Mouse (Mus musculus) neural tube, embryonic 11.5 days (tissue): ENCODE measurements around the gene Runx3. TPM values are rescaled to one million over a fixed set of nuclear protein-coding genes. Genes with fewer than 3 reads are reported as not detected.

Source experiments
- ATAC-seq: fragments of 200-750 bp; cut with Nextera tagmentation; 2 replicates; pipeline ENCODE4 v1.8.0; 2017; ENCODE audit warnings: moderate number of reproducible peaks, mild to moderate bottlenecking, moderate TSS enrichment, moderate library complexity; ENCODE audit not compliant: insufficient read depth, low FRiP score, low TSS enrichment
- DNase-seq: peaks from one replicate; pipeline ENCODE4 v3.0.0-alpha.2; 2015; ENCODE audit warnings: low spot score
- H3K27ac ChIP-seq: fragments of 300-500 bp; sonication (generic); 2 replicates; pipeline ENCODE4 v1.5.1; 2014; ENCODE audit warnings: low read depth, mild to moderate bottlenecking, low read length
- H3K27me3 ChIP-seq: fragments of 300-500 bp; sonication (generic); 2 replicates; pipeline ENCODE4 v1.6.1; 2014; ENCODE audit warnings: mild to moderate bottlenecking, low read length, mixed read lengths; ENCODE audit not compliant: control insufficient read depth, insufficient read depth
- H3K36me3 ChIP-seq: fragments of 300-500 bp; sonication (generic); 2 replicates; pipeline ENCODE4 v1.6.1; 2014; ENCODE audit warnings: mild to moderate bottlenecking, low read length, moderate library complexity, mixed read lengths; ENCODE audit not compliant: control insufficient read depth, insufficient read depth
- H3K4me1 ChIP-seq: fragments of 300-500 bp; sonication (generic); 2 replicates; pipeline ENCODE4 v1.6.1; 2014; ENCODE audit warnings: low read length, mixed read lengths; ENCODE audit not compliant: control insufficient read depth, insufficient read depth
- H3K4me2 ChIP-seq: fragments of 300-500 bp; sonication (generic); 2 replicates; pipeline ENCODE4 v1.6.1; 2014; ENCODE audit warnings: low read depth, mild to moderate bottlenecking, moderate library complexity
- H3K4me3 ChIP-seq: fragments of 300-500 bp; sonication (generic); 2 replicates; pipeline ENCODE4 v1.5.1; 2014; ENCODE audit warnings: low read depth, low read length
- H3K9ac ChIP-seq: fragments of 300-500 bp; sonication (generic); 2 replicates; pipeline ENCODE4 v1.6.1; 2014; ENCODE audit warnings: mild to moderate bottlenecking, low read length
- H3K9me3 ChIP-seq: fragments of 300-500 bp; sonication (generic); 2 replicates; pipeline ENCODE4 v1.6.1; 2016; ENCODE audit warnings: low read length; ENCODE audit not compliant: control insufficient read depth
- WGBS: fragments of 180-500 bp; shearing (Covaris S2); extraction: QIAGEN DNeasy Blood & Tissue Kit; methylation state at CpG from one replicate; pipeline ENCODE4 v1.1.7; 2014; 5-methylcytosine and 5-hydroxymethylcytosine counted together
- polyA plus RNA-seq: library from polyadenylated mRNA; unstranded; fragments of >200 nt; fragmentation: Nextera tagmentation; extraction: Ambion mirVana; gene quantifications from 2 replicates; pipeline ENCODE4 v1.2.1, GENCODE M21; 2014

Runx3 gene
- polyA plus RNA-seq, 1 experiment from 2014 or later = 3.0 TPM

GRCm38 (mm10) chr4:135151111-135151987 lies 30.9 kb downstream of the Runx3 start:
- no peak overlapping the region for H3K4me3 ChIP-seq
- H3K9ac ChIP-seq = no peak overlapping the region
- ATAC-seq = no peak
- peaks cover 98% of the 10 kb centered on the region for H3K27me3 ChIP-seq
- no peaks in the 10 kb centered on the region for H3K9me3 ChIP-seq
- no peaks in the 10 kb centered on the region for H3K36me3 ChIP-seq
- H3K4me1 ChIP-seq = 0 out of 2 replicates have a peak, but pooled peaks cover 2% of the 10 kb centered on the region
- no peak overlapping the region for H3K4me2 ChIP-seq
- no peak overlapping the region for H3K27ac ChIP-seq
- WGBS = 4% methylated on average over 34 of the region's 34 CpGs
- peak; percentile 43 for DNase-seq

GRCm38 (mm10) chr4:135151988-135152594 lies 31.6 kb downstream of the Runx3 start:
- Histone ChIP-seq H3K9me3 (no peaks in the 10 kb centered on the region), H3K4me3 (peak overlapping the region; percentile 31), H3K9ac (peak overlapping the region; percentile 42), H3K4me1 (0 out of 2 replicates have a peak, but pooled peaks cover 2% of the 10 kb centered on the region), H3K4me2 (peak overlapping the region; percentile 40), H3K27me3 (peaks cover 100% of the 10 kb centered on the region), H3K27ac (no peak overlapping the region), H3K36me3 (no peaks in the 10 kb centered on the region)
- DNase-seq (peak; percentile 40), ATAC-seq (no peak)
- WGBS = 2% methylated on average over 59 of the region's 63 CpGs

- H3K27ac ChIP-seq = no peak overlapping the region
- H3K27me3 ChIP-seq = peaks cover 100% of the 10 kb centered on the region
- DNase-seq (peak; percentile 49), ATAC-seq (no peak)
- under 1% methylated on average over 39 of the region's 45 CpGs for WGBS
- H3K4me2 ChIP-seq = peak overlapping the region; percentile 40
- H3K9ac ChIP-seq = peak overlapping the region; percentile 42
- no peaks in the 10 kb centered on the region for H3K36me3 ChIP-seq
- H3K4me3 ChIP-seq = peak overlapping the region; percentile 31
- no peaks in the 10 kb centered on the region for H3K9me3 ChIP-seq
- 0 out of 2 replicates have a peak, but pooled peaks cover 2% of the 10 kb centered on the region for H3K4me1 ChIP-seq
Measured at GRCm38 (mm10) chr4:135152834-135153259, 32.4 kb downstream of the Runx3 start.

- H3K4me2 ChIP-seq = no peak overlapping the region
Measured at GRCm38 (mm10) chr4:135153260-135154088, 33.0 kb downstream of the Runx3 start.

GRCm38 (mm10) chr4:135154089-135154949 lies 33.9 kb downstream of the Runx3 start:
- Histone ChIP-seq H3K4me2 (no peak overlapping the region), H3K27me3 (peaks cover 100% of the 10 kb centered on the region), H3K9me3 (no peaks in the 10 kb centered on the region), H3K36me3 (no peaks in the 10 kb centered on the region), H3K27ac (no peak overlapping the region), H3K4me1 (0 out of 2 replicates have a peak, but pooled peaks cover 2% of the 10 kb centered on the region), H3K9ac (no peak overlapping the region), H3K4me3 (no peak overlapping the region)
- WGBS = 1% methylated on average over 21 of the region's 21 CpGs
- DNase-seq (peak; percentile 53), ATAC-seq (no peak)

More at GRCm38 (mm10) chr4:135153260-135154088, 33.0 kb downstream of the Runx3 start:
- no peaks in the 10 kb centered on the region for H3K36me3 ChIP-seq
- no peaks in the 10 kb centered on the region for H3K9me3 ChIP-seq
- 0 out of 2 replicates have a peak, but pooled peaks cover 2% of the 10 kb centered on the region for H3K4me1 ChIP-seq
- H3K27me3 ChIP-seq = peaks cover 100% of the 10 kb centered on the region
- peak; percentile 59 for DNase-seq
- H3K4me3 ChIP-seq = peak overlapping the region; percentile 31; the same call in 1 of the 2 replicates
- 1% methylated on average over 38 of the region's 39 CpGs for WGBS
- H3K9ac ChIP-seq = no peak overlapping the region
- no peak overlapping the region for H3K27ac ChIP-seq
- ATAC-seq = no peak

GRCm38 (mm10) chr4:135155106-135155800 lies 34.8 kb downstream of the Runx3 start:
- no peak overlapping the region for H3K27ac ChIP-seq
- H3K36me3 ChIP-seq = no peaks in the 10 kb centered on the region
- peak; percentile 48 for DNase-seq
- ATAC-seq = no peak
- H3K4me2 ChIP-seq = no peak overlapping the region
- WGBS = under 1% methylated on average over 30 of the region's 31 CpGs
- peaks cover 100% of the 10 kb centered on the region for H3K27me3 ChIP-seq
- H3K4me1 ChIP-seq = 0 out of 2 replicates have a peak, but pooled peaks cover 2% of the 10 kb centered on the region
- no peaks in the 10 kb centered on the region for H3K9me3 ChIP-seq
- no peak overlapping the region for H3K4me3 ChIP-seq
- H3K9ac ChIP-seq = no peak overlapping the region

GRCm38 (mm10) chr4:135155805-135156469 lies 35.5 kb downstream of the Runx3 start:
- no peaks in the 10 kb centered on the region for H3K36me3 ChIP-seq
- ATAC-seq (no peak), DNase-seq (no peak)
- peaks cover 95% of the 10 kb centered on the region for H3K27me3 ChIP-seq
- no peak overlapping the region for H3K9ac ChIP-seq
- 0 out of 2 replicates have a peak, but pooled peaks cover 2% of the 10 kb centered on the region for H3K4me1 ChIP-seq
- H3K9me3 ChIP-seq = no peaks in the 10 kb centered on the region
- no peak overlapping the region for H3K27ac ChIP-seq
- H3K4me2 ChIP-seq = no peak overlapping the region
- WGBS = 7% methylated on average over 15 of the region's 15 CpGs
- no peak overlapping the region for H3K4me3 ChIP-seq
